Mouse (Mus musculus) mouse trophoblast stem cell (cell line): ENCODE data around the gene Crb1.
"Not testable (repeated sequence)": the region's sequence is repeated elsewhere in the genome, so short reads cannot be mapped to it uniquely, and the experiment has no call there.

Experiments used
- in situ Hi-C, 2 experiments: fragments of 300-500 bp; cut with MseI, MboI; formaldehyde crosslinking; loops; 2 replicates in 1 of 2; 3 replicates in 1 of 2; pipeline ENCODE4 v1.15.1; 2025

The Crb1 gene

GRCm38 (mm10) chr1:139336997-139337396 lies 39.9 kb downstream of the Crb1 start:
- in situ Hi-C loops: no loop called here

- in situ Hi-C loops: no loop called here
These were observed 48.1 kb downstream of the Crb1 start for GRCm38 (mm10) chr1:139328811-139329210.

- in situ Hi-C loops: no loop called here
These were observed 48.6 kb downstream of the Crb1 start for GRCm38 (mm10) chr1:139328286-139328685.

GRCm38 (mm10) chr1:139325378-139325777 lies 51.5 kb downstream of the Crb1 start:
- in situ Hi-C loops: no loop called here

- in situ Hi-C loops: no loop called here
These were observed 57.1 kb downstream of the Crb1 start for GRCm38 (mm10) chr1:139319798-139320197.

- in situ Hi-C loops: no loop called here
These were observed 62.5 kb downstream of the Crb1 start for GRCm38 (mm10) chr1:139314297-139314874.

- in situ Hi-C loops: no loop called here
These were observed 68.0 kb downstream of the Crb1 start for GRCm38 (mm10) chr1:139308915-139309314.

GRCm38 (mm10) chr1:139302519-139302918 lies 74.4 kb downstream of the Crb1 start:
- in situ Hi-C loops: not testable (repeated sequence)

GRCm38 (mm10) chr1:139301830-139302229 lies 75.1 kb downstream of the Crb1 start:
- in situ Hi-C loops: no loop called here

- in situ Hi-C loops: no loop called here
These were observed 84.9 kb downstream of the Crb1 start for GRCm38 (mm10) chr1:139292023-139292422.

GRCm38 (mm10) chr1:139291593-139291992 lies 85.3 kb downstream of the Crb1 start:
- in situ Hi-C loops: no loop called here

GRCm38 (mm10) chr1:139276619-139277320 lies 100.1 kb downstream of the Crb1 start:
- in situ Hi-C loops: no loop called here

GRCm38 (mm10) chr1:139267844-139268243 lies 109.1 kb downstream of the Crb1 start:
- in situ Hi-C loops: loop anchor here in 1 of 2 experiments (25.0 kb wide), 1 partner anchor 431 kb away; the partner anchor contains the start of gene Lhx9

- in situ Hi-C loops: loop anchor here in 1 of 2 experiments (25.0 kb wide), 1 partner anchor 427 kb away; the partner anchor contains the start of gene Lhx9
These were observed 112.7 kb downstream of the Crb1 start for GRCm38 (mm10) chr1:139264245-139264644.

- in situ Hi-C loops: loop anchor here in 1 of 2 experiments (25.0 kb wide), 1 partner anchor 426 kb away; the partner anchor contains the start of gene Lhx9
These were observed 113.7 kb downstream of the Crb1 start for GRCm38 (mm10) chr1:139263158-139263557.

- in situ Hi-C loops: loop anchor here in 1 of 2 experiments (25.0 kb wide), 1 partner anchor 418 kb away; the partner anchor contains the start of gene Lhx9
These were observed 121.3 kb downstream of the Crb1 start for GRCm38 (mm10) chr1:139255581-139255980.

GRCm38 (mm10) chr1:139252041-139252440 lies 124.9 kb downstream of the Crb1 start:
- in situ Hi-C loops: loop anchor here in 1 of 2 experiments (25.0 kb wide), 1 partner anchor 415 kb away; the partner anchor contains the start of gene Lhx9

GRCm38 (mm10) chr1:139249159-139249558 lies 127.7 kb downstream of the Crb1 start:
- in situ Hi-C loops: no loop called here

- in situ Hi-C loops: no loop called here
These were observed 130.0 kb downstream of the Crb1 start for GRCm38 (mm10) chr1:139246723-139247380.

- in situ Hi-C loops: no loop called here
These were observed 140.1 kb downstream of the Crb1 start for GRCm38 (mm10) chr1:139236794-139237193.

GRCm38 (mm10) chr1:139234611-139235568 lies 142.0 kb downstream of the Crb1 start:
- in situ Hi-C loops: no loop called here
